Comparison of ENCODE assay signal across 8 mouse cellular contexts in genomic region chr14:118705465-118705807, GRCm38 (mm10). TPM values are rescaled to one million over a fixed set of nuclear protein-coding genes. Genes with fewer than 3 reads are reported as not detected.
DNase-seq lines count a peak whose midpoint lies in the region; ATAC-seq lines count a peak whose summit lies in the region.

No protein-coding gene starts in this region.

- peak overlapping the region; percentile 68 for H3K9ac ChIP-seq in heart, embryonic 16.5 days (ENCODE audit: low read length)

- intact Hi-C loops in gastrocnemius, postnatal 14 days (cut with DNase I; ENCODE audit: low total_unique reads) = no loop called here

- no peak overlapping the region for H3K27ac ChIP-seq in heart, embryonic 16.5 days (ENCODE audit: low read length)

- no peaks in the 10 kb centered on the region for H3K9me3 ChIP-seq in heart, embryonic 16.5 days (replicated peaks; ENCODE audit: control insufficient read depth, low read length)

- under 1% methylated on average over 10 of the region's 10 CpGs for WGBS in heart, embryonic 16.5 days

- ATAC-seq in heart, embryonic 16.5 days (replicated peaks; ENCODE audit: extremely low read depth, insufficient read depth, low FRiP score) = 0 out of 2 replicates have a peak, but pooled peaks have one; percentile 5
- ATAC-seq in megakaryocyte progenitor cell, adult 5-6 weeks (replicated peaks; ENCODE audit: poor library complexity) = peak; percentile 26

- peaks cover 10% of the 10 kb centered on the region for H3K4me1 ChIP-seq in heart, embryonic 16.5 days (ENCODE audit: control insufficient read depth, insufficient read depth, low read length)

- H3K4me3 ChIP-seq in heart, embryonic 16.5 days (ENCODE audit: low read length) = peak overlapping the region; percentile 61

- no peaks in the 10 kb centered on the region for H3K36me3 ChIP-seq in heart, embryonic 16.5 days (ENCODE audit: control insufficient read depth, insufficient read depth)

- peaks cover 16% of the 10 kb centered on the region for H3K27me3 ChIP-seq in heart, embryonic 16.5 days (ENCODE audit: control insufficient read depth, insufficient read depth, low read length)

- H3K4me2 ChIP-seq in heart, embryonic 16.5 days (ENCODE audit: low read depth, low read length) = peak overlapping the region; percentile 95

- DNase-seq in layer of hippocampus, adult 8-10 months (ENCODE audit: low spot score in 2 of 2) = peak; percentile 20 to 48
- DNase-seq in layer of hippocampus, postnatal 25 days (ENCODE audit: extremely low spot score in 1 of 2, low spot score in 1 of 2) = no peak
- peak; percentile 54 for DNase-seq in c-Kit-positive CD71-positive TER-119-negative erythroid progenitor cells, embryonic 14.5 days (ENCODE audit: low read depth)
- DNase-seq in MN1 (ENCODE audit: low spot score) = no peak
- DNase-seq in gastrocnemius, postnatal 4 days (ENCODE audit: low spot score in 2 of 2) = no peak
- DNase-seq in gastrocnemius, postnatal 14 days = no peak

RNA-seq across cellular contexts. Expression of gene Abcc4, which starts 0.6 kb away (rescaled TPM):
- 10 to 100 TPM in 3 of 4 experiments, 1 to 10 TPM in 1; 8.2 to 10.6 (median 10.1) TPM for total RNA-seq in layer of hippocampus, adult 8-10 months (2022)
- 1 to 10 TPM; 7.7 to 9.2 TPM for total RNA-seq in layer of hippocampus, postnatal 25 days (2021)
- 1.6 and 2.2 TPM in 2 replicates for polyA plus RNA-seq in heart, embryonic 16.5 days (2015; fragmentation: Nextera tagmentation; extraction: Ambion mirVana)
- 38.3 and 41.5 TPM in 2 replicates for total RNA-seq in megakaryocyte progenitor cell, adult 5-6 weeks (2015)
- 33.7 and 37.0 TPM in 2 replicates for total RNA-seq in megakaryocyte progenitor cell, adult 5-6 weeks (2017)
- total RNA-seq in gastrocnemius, postnatal 4 days (2021) = 1 to 10 TPM; 2.4 to 2.9 TPM
- 1 to 10 TPM; 7.9 to 8.2 TPM for total RNA-seq in gastrocnemius, postnatal 14 days (2021)

Comparison
In these comparisons a context has a peak if more than half of its experiments do, and no peak if none do; other contexts are left out.
1. DNase-seq: peak in layer of hippocampus, adult 8-10 months (2 of 2) and c-Kit-positive CD71-positive TER-119-negative erythroid progenitor cells, embryonic 14.5 days (single experiment); none in layer of hippocampus, postnatal 25 days (0 of 2), MN1 (single experiment), gastrocnemius, postnatal 4 days (0 of 2) and gastrocnemius, postnatal 14 days (single experiment).